Mouse (Mus musculus) liver, embryonic 13.5 days (tissue): ENCODE data around the gene 1700001C19Rik. TPM values are rescaled to one million over a fixed set of nuclear protein-coding genes. Genes with fewer than 3 reads are reported as not detected.
"Not testable (repeated sequence)": the region's sequence is repeated elsewhere in the genome, so short reads cannot be mapped to it uniquely, and the experiment has no call there.

Experiments used
- ATAC-seq: fragments of 200-750 bp; cut with Nextera tagmentation; 2 replicates; pipeline ENCODE4 v1.8.0; 2017; ENCODE audit warnings: low read depth, mild to moderate bottlenecking, moderate number of reproducible peaks, moderate library complexity
- DNase-seq: peaks from one replicate; pipeline ENCODE4 v3.0.0; 2022
- H3K27ac ChIP-seq: fragments of 300-500 bp; sonication (generic); 2 replicates; pipeline ENCODE4 v1.5.1; 2015; ENCODE audit warnings: moderate library complexity, mild to moderate bottlenecking, inconsistent platforms
- H3K27me3 ChIP-seq: fragments of 300-500 bp; sonication (generic); 2 replicates; pipeline ENCODE4 v1.6.1; 2015; ENCODE audit warnings: mild to moderate bottlenecking, inconsistent platforms
- H3K36me3 ChIP-seq: fragments of 300-500 bp; sonication (generic); 2 replicates; pipeline ENCODE4 v1.6.1; 2015; ENCODE audit warnings: mild to moderate bottlenecking, inconsistent platforms
- H3K4me1 ChIP-seq: fragments of 300-500 bp; sonication (generic); replicated peaks from 2 replicates; pipeline ENCODE4 v1.6.1; 2015; ENCODE audit warnings: inconsistent platforms
- H3K4me2 ChIP-seq: fragments of 300-500 bp; sonication (generic); 2 replicates; pipeline ENCODE4 v1.6.1; 2015; ENCODE audit warnings: inconsistent platforms, mild to moderate bottlenecking, moderate library complexity
- H3K4me3 ChIP-seq: fragments of 300-500 bp; sonication (generic); replicated peaks from 2 replicates; pipeline ENCODE4 v1.5.1; 2015; ENCODE audit warnings: mild to moderate bottlenecking, inconsistent platforms
- H3K9ac ChIP-seq: fragments of 300-500 bp; sonication (generic); 2 replicates; pipeline ENCODE4 v1.6.1; 2015; ENCODE audit warnings: mild to moderate bottlenecking, inconsistent platforms
- H3K9me3 ChIP-seq: fragments of 300-500 bp; sonication (generic); replicated peaks from 2 replicates; pipeline ENCODE4 v1.6.1; 2016; ENCODE audit warnings: inconsistent platforms
- WGBS: fragments of 180-500 bp; shearing (Covaris S2); methylation state at CpG from one replicate; pipeline ENCODE4 v1.1.7; 2015; ENCODE audit not compliant: insufficient replicate concordance; 5-methylcytosine and 5-hydroxymethylcytosine counted together
- polyA plus RNA-seq: library from polyadenylated mRNA; unstranded; fragments of >200 nt; fragmentation: Nextera tagmentation; extraction: Ambion mirVana; gene quantifications from 2 replicates; pipeline ENCODE4 v1.2.1, GENCODE M21; 2015

1700001C19Rik gene
- polyA plus RNA-seq, 1 experiment from 2014 or later = 0.88 TPM

DNA sequence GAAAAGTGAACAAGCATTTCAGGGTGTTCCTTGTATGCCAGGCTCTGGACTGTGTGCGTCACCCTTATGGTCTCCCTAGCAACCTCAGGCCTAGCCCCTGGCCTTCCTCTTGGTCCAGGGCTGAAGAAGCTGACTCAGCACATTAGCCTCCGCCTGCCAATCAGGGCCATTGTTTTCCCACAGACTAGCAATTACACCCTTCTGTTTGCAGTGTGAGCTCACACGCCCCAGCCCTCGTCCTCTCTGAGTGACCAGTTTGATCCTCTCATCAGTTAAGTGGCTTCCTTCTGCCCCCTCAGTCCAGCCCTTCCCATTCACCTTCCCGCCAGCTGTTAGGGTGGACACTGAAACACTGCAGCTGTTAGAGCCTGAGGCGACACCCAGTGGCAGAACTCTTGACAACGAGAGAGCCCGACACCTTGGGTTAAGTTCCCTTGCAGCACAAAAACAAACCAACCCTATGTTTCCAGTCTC is 8.3 kb downstream of the 1700001C19Rik start:
- Histone ChIP-seq H3K4me3 (no peak overlapping the region), H3K9ac (no peak overlapping the region), H3K27ac (no peak overlapping the region), H3K9me3 (no peaks in the 10 kb centered on the region), H3K4me2 (no peak overlapping the region), H3K36me3 (no peaks in the 10 kb centered on the region), H3K27me3 (0 out of 2 replicates have a peak, but pooled peaks cover 2% of the 10 kb centered on the region), H3K4me1 (peaks cover 20% of the 10 kb centered on the region)
- WGBS = 13% methylated on average over 8 of the region's 8 CpGs
- ATAC-seq = no peak
- DNase-seq = no peak

DNA sequence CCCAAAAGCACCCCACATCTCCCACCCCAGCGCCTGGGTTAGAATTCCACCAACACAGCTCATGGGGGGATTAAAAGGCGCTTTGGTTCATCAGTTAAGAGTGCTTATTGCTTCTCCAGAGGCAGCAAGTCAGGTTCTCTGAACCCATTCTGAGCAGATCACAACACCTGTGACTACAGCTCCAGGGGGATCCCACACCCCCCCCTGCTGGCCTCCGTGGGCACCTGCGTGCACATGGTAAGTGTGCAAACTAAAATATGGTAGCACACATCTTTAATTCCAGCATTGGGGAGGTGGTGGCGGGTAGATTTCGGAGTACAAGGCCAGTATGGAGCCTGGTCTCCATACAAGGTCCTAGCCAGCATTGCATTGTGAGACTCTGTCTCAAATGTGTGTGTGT is 9.9 kb downstream of the 1700001C19Rik start:
- Histone ChIP-seq H3K4me2 (no peak overlapping the region), H3K9ac (no peak overlapping the region), H3K9me3 (no peaks in the 10 kb centered on the region), H3K27ac (no peak overlapping the region), H3K4me3 (no peak overlapping the region), H3K36me3 (no peaks in the 10 kb centered on the region), H3K4me1 (peaks cover 13% of the 10 kb centered on the region), H3K27me3 (0 out of 2 replicates have a peak, but pooled peaks cover 2% of the 10 kb centered on the region)
- DNase-seq (no peak), ATAC-seq (no peak)
- WGBS = 54% methylated on average over 6 of the region's 6 CpGs

DNA sequence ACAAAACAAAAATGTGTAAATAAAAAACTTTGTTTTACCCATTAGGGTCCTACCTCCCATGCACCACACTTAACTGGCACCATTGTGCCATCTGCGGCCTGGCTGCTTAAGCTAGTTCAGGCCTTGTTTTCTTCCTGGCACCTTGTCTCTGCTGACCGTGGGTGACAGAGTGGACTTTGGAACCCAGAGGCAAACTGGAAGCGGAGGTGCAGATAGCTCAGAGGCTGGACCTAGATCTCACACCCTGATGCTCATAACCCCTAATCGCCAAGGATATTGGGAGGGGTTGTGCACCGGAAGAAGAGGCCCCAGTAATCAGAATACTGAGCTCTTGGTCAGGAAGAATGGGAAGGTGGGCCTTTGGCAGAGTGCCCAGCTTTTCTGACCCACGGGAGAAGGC is 13.0 kb downstream of the 1700001C19Rik start:
- H3K27ac ChIP-seq = no peak overlapping the region
- no peaks in the 10 kb centered on the region for H3K9me3 ChIP-seq
- no peaks in the 10 kb centered on the region for H3K36me3 ChIP-seq
- WGBS = 58% methylated on average over 6 of the region's 6 CpGs
- H3K9ac ChIP-seq = no peak overlapping the region
- ATAC-seq = no peak
- H3K27me3 ChIP-seq = no peaks in the 10 kb centered on the region
- H3K4me2 ChIP-seq = no peak overlapping the region
- H3K4me3 ChIP-seq = no peak overlapping the region
- no peak for DNase-seq
- H3K4me1 ChIP-seq = peaks cover 13% of the 10 kb centered on the region

DNA sequence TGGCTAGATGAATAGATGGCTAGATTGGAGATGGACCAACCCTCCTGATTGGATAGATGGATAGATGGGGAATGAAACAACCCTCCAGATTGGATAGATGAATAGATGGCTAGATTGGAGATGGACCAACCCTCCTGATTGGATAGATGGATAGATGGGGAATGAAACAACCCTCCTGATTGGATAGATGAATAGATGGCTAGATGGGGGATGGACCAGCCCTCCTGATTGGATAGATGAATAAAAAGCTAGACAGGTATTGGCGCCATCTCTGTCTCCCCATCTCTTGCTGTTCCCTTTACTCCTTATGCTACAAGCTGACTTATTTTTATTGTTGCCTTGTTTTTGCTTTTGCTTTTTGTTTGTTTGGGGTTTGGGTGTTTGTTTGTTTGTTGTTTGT is 14.6 kb downstream of the 1700001C19Rik start:
- not testable (repeated sequence) for H3K36me3 ChIP-seq, H3K27ac ChIP-seq, H3K27me3 ChIP-seq, ATAC-seq, H3K4me3 ChIP-seq, H3K4me2 ChIP-seq, H3K9ac ChIP-seq, H3K9me3 ChIP-seq, DNase-seq, H3K4me1 ChIP-seq
- 77% methylated on average over 1 of the region's 1 CpGs for WGBS

DNA sequence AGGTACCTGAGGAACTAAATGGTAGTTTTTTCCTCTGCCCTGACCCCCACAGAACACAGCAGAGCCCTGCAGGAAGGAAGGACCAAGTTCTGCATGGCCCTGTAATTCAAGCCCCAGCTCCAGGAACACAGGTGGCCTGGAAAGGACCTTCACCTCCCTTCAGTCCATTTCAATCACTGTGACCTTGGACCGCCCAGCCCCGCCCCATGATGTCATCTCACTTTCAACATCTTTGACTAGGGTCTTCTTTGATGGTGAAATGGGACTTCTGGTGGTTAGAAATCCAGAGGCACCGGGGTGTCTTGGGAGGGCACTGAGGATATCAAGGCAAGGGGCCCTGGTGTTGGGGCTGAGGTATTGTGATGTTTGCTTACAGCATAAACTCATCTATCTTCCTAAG is 15.6 kb downstream of the 1700001C19Rik start:
- no peak overlapping the region for H3K27ac ChIP-seq
- no peak overlapping the region for H3K9ac ChIP-seq
- H3K27me3 ChIP-seq = 0 out of 2 replicates have a peak, but pooled peaks cover 3% of the 10 kb centered on the region
- H3K4me2 ChIP-seq = no peak overlapping the region
- peaks cover 8% of the 10 kb centered on the region for H3K4me1 ChIP-seq
- DNase-seq (no peak), ATAC-seq (no peak)
- H3K9me3 ChIP-seq = no peaks in the 10 kb centered on the region
- H3K36me3 ChIP-seq = no peaks in the 10 kb centered on the region
- WGBS = 55% methylated on average over 3 of the region's 3 CpGs
- no peak overlapping the region for H3K4me3 ChIP-seq

DNA sequence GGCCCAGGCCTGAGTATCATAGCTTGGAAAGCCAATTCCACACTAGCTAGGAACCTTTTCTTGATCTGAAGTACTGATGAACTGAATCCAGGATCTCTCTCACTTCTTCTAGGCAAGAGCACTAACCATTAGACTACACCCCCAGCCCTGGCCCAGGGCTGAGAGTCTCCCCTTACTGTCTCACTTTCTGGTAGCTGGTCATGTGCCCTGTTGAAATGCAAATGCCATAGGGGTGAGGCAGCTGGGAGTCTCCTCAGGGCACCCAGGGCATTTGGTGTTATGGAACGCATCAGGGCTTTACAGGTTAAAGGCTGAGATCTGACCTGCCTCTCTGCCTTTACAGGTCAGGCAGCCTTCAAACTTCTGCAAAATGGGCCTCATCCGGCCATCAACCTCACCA is 17.0 kb downstream of the 1700001C19Rik start:
- Histone ChIP-seq H3K36me3 (no peaks in the 10 kb centered on the region), H3K4me1 (peaks cover under 1% of the 10 kb centered on the region; the same call in 1 of the 2 replicates), H3K9me3 (no peaks in the 10 kb centered on the region), H3K27ac (no peak overlapping the region), H3K9ac (no peak overlapping the region), H3K4me3 (no peak overlapping the region), H3K27me3 (peaks cover 5% of the 10 kb centered on the region; the same call in 1 of the 2 replicates), H3K4me2 (no peak overlapping the region)
- ATAC-seq (no peak), DNase-seq (no peak)
- 57% methylated on average over 2 of the region's 2 CpGs for WGBS

DNA sequence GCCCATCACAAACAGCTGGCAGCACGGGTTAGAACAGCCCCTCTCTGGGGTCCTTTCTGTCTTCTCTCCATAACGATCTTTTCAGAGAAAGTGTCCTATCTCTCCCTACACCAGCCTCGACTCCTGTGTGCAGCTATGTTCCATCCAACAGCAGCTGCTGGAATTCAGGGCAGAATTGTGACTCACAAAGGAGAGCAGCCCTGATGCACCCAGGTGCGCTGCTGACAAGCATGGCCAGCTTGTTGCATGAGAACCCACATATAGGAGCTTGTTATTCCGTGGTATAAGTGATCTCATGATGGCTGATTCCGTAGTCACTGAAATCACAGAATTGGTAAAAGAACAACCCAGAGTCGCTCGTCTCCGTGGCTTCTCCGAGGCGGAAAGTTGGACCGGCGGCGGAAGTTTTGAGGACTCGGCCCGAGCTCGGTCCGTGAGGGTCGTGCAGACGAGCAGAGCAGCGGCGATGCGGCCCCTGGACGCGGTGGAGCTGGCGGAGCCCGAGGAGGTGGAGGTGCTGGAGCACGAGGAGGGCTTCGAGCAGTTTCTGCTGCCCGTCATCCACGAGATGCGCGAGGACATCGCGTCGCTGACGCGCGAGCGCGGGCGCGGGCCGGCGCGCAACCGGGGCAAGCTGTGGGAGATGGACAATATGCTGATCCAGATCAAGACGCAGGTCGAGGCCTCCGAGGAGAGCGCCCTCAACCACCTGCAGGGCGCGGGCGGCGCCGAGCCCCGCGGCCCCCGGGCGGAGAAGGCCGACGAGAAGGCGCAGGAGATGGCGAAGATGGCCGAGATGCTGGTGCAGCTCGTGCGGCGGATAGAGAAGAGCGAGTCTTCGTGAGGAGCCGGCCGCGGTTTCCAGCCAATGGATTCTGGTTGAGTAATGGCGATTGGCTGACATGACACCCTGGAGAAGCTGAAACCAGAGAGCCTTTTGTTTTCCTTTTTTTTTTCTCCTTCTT is 27.0 kb downstream of the 1700001C19Rik start:
- not testable (repeated sequence) for DNase-seq
- whole genome bisulfite sequencing = 3% methylated on average over 74 of the region's 74 CpGs

DNA sequence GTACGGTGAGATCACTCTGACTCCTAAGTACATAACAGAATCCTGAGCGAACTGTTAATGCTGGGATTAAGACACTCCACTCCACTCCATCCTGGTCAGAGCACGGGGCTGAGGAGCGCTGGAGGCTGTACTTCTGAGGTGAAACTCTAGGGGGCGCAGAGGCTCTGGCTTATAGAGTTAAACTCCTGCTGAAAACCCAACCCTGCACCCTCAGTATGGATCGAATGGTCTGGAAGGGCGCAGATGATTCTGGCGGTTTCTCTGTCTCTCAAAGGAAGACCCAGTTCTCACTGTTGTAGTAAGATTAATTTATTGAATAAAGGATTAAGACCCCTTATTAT is 28.6 kb downstream of the 1700001C19Rik start:
- DNase-seq (no peak), ATAC-seq (0 out of 2 replicates have a peak, but pooled peaks have one; percentile 34)
- peaks cover 68% of the 10 kb centered on the region for H3K27me3 ChIP-seq
- H3K4me2 ChIP-seq = no peak overlapping the region
- no peak overlapping the region for H3K27ac ChIP-seq
- no peak overlapping the region for H3K9ac ChIP-seq
- H3K9me3 ChIP-seq = no peaks in the 10 kb centered on the region
- WGBS = 14% methylated on average over 8 of the region's 8 CpGs
- H3K4me1 ChIP-seq = no peaks in the 10 kb centered on the region
- no peak overlapping the region for H3K4me3 ChIP-seq
- H3K36me3 ChIP-seq = no peaks in the 10 kb centered on the region

More for the DNA sequence above, 27.0 kb downstream of the 1700001C19Rik start:
- peaks cover 76% of the 10 kb centered on the region for H3K27me3 ChIP-seq
- H3K27ac ChIP-seq, H3K9ac ChIP-seq, H3K36me3 ChIP-seq, H3K4me1 ChIP-seq, ATAC-seq, H3K9me3 ChIP-seq: not testable (repeated sequence)
- H3K4me3 ChIP-seq = peak overlapping the region; percentile 10; the same call in 1 of the 2 replicates
- peak overlapping the region; percentile 37 for H3K4me2 ChIP-seq

DNA sequence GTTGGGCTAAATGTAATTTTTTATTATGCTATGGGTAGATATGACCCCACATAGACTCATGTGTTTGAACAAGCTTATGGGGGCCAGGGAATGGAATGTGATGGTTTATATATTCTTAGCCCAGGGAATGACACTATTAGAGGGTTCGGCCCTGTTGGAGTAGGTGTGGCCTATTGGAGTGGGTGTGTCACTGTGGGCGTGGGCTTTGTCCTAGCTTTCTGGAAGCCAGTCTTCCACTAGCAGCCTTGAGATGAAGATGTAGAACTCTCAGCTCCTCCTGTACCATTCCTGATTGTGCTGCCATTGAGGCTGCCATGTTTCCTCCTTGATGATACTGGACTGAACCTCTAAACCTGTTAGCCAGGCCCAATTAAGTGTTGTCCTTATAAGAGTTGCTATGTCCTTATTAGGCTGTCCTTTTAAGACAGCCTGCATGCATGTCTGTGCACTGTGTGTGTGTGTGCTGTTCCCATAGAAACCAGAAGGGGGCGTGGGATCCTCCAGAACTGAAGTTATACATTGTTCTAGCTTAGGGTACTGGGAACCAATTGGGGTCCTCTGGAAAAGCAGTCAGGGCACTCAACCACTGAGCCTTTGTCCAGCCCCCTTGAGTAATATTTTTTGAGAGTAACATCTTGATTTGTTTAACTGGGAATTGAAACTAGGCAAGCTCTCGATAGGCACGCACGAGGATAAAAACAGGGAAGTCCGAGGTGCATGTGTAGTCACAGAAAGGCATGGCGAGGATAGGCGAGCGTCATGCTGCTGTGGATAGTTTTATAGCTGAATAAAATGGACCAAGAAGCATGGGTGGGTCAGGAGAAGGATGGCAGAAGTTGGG is 29.2 kb downstream of the 1700001C19Rik start:
- Histone ChIP-seq H3K4me3 (no peak overlapping the region), H3K9ac (no peak overlapping the region), H3K36me3 (no peaks in the 10 kb centered on the region), H3K27ac (no peak overlapping the region), H3K4me2 (no peak overlapping the region), H3K4me1 (no peaks in the 10 kb centered on the region), H3K27me3 (peaks cover 62% of the 10 kb centered on the region), H3K9me3 (no peaks in the 10 kb centered on the region)
- 46% methylated on average over 10 of the region's 10 CpGs for WGBS
- DNase-seq = no peak
- no peak for ATAC-seq

DNA sequence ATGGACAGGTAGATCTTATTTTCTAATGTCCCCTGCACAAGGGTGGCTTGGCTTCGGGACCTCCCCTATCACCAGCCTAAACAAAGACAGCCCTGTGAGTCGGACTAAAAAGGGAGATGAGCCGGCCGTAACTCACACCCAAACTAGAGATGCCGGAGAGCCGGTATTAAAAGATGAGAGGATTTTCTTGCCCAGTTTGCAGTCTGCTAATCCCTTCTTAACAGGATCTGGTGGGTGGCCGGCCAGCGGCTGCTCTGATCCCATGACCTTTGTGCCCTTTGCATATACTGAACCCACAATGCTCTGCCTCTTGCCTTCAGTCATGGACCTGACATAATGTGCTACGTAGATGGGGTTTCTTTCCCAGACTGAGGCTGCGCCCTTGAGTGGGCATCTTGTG is 36.7 kb downstream of the 1700001C19Rik start, which contains the start of gene Guca1a:
Gene Guca1a, minus strand, starts transcription at position 134 of the 400 bp plus-strand sequence.
- Histone ChIP-seq H3K27ac (no peak within 1 kb of the TSS), H3K36me3 (no peaks in the 10 kb centered on the region), H3K4me3 (no peak within 1 kb of the TSS), H3K9ac (no peak within 1 kb of the TSS), H3K4me2 (no peak within 1 kb of the TSS), H3K4me1 (peaks cover 5% of the 10 kb centered on the region), H3K27me3 (peaks cover 10% of the 10 kb centered on the region), H3K9me3 (no peaks in the 10 kb centered on the region)
- no peak for ATAC-seq
- 61% methylated on average over 10 of the region's 10 CpGs for WGBS
- no peak for DNase-seq

DNA sequence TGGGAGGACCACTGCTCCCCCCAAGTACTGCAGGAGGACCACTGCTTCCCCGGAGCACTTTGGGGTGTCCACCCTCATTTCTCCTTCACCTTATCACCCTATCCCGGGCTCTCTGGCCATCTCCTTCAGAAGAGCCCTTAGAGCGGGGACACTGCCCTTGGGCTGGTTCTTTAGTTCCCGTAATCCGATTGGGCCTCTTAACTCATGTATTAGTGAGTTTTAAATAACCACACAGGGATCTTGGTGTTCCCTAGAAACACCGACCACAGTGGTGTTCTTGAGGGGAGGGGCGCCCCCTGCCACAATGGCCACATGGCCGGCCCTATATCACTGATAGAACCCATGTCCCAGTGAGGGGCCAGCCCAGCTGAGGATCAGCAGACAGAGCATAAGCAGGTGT is 38.1 kb downstream of the 1700001C19Rik start:
- peaks cover 18% of the 10 kb centered on the region for H3K4me1 ChIP-seq
- WGBS = 63% methylated on average over 8 of the region's 8 CpGs
- ATAC-seq (no peak), DNase-seq (no peak)
- peaks cover 21% of the 10 kb centered on the region for H3K27me3 ChIP-seq
- H3K9me3 ChIP-seq = no peaks in the 10 kb centered on the region
- no peaks in the 10 kb centered on the region for H3K36me3 ChIP-seq
- H3K4me3 ChIP-seq = no peak overlapping the region
- no peak overlapping the region for H3K9ac ChIP-seq
- H3K27ac ChIP-seq = no peak overlapping the region
- H3K4me2 ChIP-seq = no peak overlapping the region
